Mouse (Mus musculus): ENCODE measurements around the gene Zbtb5. TPM values are rescaled to one million over a fixed set of nuclear protein-coding genes. Genes with fewer than 3 reads are reported as not detected.

The Zbtb5 gene
- polyA plus RNA-seq, 1 experiment from 2014 or later, result 5.5 TPM

DNA sequence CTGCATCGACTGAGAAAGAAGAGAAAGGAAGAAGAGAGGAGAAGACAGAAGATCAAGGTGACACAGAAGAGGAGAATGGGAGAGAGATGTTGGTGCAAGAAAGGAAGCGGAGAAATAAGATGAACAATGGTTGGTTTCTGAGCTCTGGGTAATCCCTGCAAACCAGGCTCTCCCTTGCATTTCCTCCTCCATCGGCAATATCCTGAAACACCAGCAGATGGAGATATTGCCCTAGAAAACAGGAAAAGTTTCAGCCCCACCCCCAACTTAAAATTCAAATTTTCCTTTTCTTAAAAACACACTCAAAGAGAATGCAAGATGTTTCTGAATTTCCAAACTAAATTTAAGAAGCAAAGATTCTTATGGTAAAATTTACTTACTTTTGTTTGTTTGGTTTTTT is 3.4 kb upstream of the Zbtb5 start:
- H3K27ac ChIP-seq (ENCODE audit: low read length), result no peak overlapping the region
- H3K4me1 ChIP-seq (ENCODE audit: control insufficient read depth, low read depth, low read length), result peaks cover 28% of the 10 kb centered on the region
- no peak overlapping the region for H3K4me3 ChIP-seq (ENCODE audit: low read depth, low read length)
- ATAC-seq (ENCODE audit: low read depth), result no peak
- no peak overlapping the region for H3K9ac ChIP-seq (ENCODE audit: low read depth, low read length)
- no peaks in the 10 kb centered on the region for H3K9me3 ChIP-seq (replicated peaks; ENCODE audit: control insufficient read depth, low read length)
- WGBS (ENCODE audit: insufficient replicate concordance), result 8% methylated on average over 3 of the region's 3 CpGs
- H3K36me3 ChIP-seq (ENCODE audit: control insufficient read depth, insufficient read depth), result no peaks in the 10 kb centered on the region
- no peaks in the 10 kb centered on the region for H3K27me3 ChIP-seq (ENCODE audit: control insufficient read depth, insufficient read depth, low read depth, low read length)
- H3K4me2 ChIP-seq (ENCODE audit: low read depth, low read length), result no peak overlapping the region

DNA sequence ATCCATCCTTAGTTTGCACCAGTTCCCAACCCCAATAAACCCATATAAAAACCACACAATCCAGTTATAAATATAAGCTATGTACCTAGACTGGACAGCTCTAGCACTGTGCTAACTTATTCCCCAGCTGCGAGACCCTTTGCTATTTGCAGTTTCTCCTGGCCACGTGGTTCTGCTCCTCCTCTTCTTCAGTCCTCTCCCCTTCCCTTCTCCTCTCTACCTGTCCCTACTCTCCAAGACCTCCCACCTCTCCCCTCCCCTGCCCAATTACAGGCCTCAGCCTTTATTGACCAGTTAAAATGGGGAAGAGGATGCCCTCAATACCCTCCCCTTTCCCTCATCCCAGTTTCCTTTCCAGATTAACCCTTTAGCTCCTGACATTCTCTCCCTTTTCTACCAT is 1.3 kb upstream of the Zbtb5 start:
- H3K4me2 ChIP-seq (ENCODE audit: low read depth, low read length), result peak overlapping the region; percentile 72
- no peaks in the 10 kb centered on the region for H3K36me3 ChIP-seq (ENCODE audit: control insufficient read depth, insufficient read depth)
- H3K4me1 ChIP-seq (ENCODE audit: control insufficient read depth, low read depth, low read length), result peaks cover 29% of the 10 kb centered on the region
- H3K9me3 ChIP-seq (replicated peaks; ENCODE audit: control insufficient read depth, low read length), result no peaks in the 10 kb centered on the region
- peak overlapping the region; percentile 84 for H3K9ac ChIP-seq (ENCODE audit: low read depth, low read length)
- WGBS (ENCODE audit: insufficient replicate concordance), result 3% methylated on average over 2 of the region's 2 CpGs
- H3K27ac ChIP-seq (ENCODE audit: low read length), result peak overlapping the region; percentile 98
- H3K4me3 ChIP-seq (ENCODE audit: low read depth, low read length), result peak overlapping the region; percentile 83
- no peaks in the 10 kb centered on the region for H3K27me3 ChIP-seq (ENCODE audit: control insufficient read depth, insufficient read depth, low read depth, low read length)
- ATAC-seq (ENCODE audit: low read depth), result no peak

DNA sequence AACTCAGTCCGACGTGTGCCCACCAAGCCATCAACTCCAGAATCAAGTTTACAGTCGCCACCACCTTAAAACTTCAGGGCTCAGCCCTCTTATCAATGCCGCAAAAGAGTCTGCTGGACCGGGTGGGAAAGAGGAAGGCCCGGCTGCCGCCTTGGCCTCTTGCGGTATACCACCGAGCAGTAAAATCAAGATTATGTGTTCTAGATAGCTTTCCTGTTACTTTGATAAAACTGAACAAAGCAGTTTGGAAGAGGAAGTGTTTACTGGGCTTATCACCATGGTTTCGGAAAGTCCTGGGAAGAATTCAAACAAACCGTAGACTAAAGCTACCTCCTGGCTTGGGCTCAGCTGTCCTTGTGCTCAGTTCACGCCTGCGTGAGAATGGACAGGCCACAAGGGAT is 819 bp upstream of the Zbtb5 start:
- Histone ChIP-seq H3K9me3 (replicated peaks; ENCODE audit: control insufficient read depth, low read length) (no peaks in the 10 kb centered on the region), H3K27ac (ENCODE audit: low read length) (peak overlapping the region; percentile 98), H3K4me2 (ENCODE audit: low read depth, low read length) (peak overlapping the region; percentile 72), H3K4me3 (ENCODE audit: low read depth, low read length) (peak overlapping the region; percentile 83), H3K9ac (ENCODE audit: low read depth, low read length) (peak overlapping the region; percentile 84), H3K27me3 (ENCODE audit: control insufficient read depth, insufficient read depth, low read depth, low read length) (no peaks in the 10 kb centered on the region), H3K4me1 (ENCODE audit: control insufficient read depth, low read depth, low read length) (peaks cover 26% of the 10 kb centered on the region), H3K36me3 (ENCODE audit: control insufficient read depth, insufficient read depth) (no peaks in the 10 kb centered on the region)
- WGBS (ENCODE audit: insufficient replicate concordance), result 0% methylated on average over 13 of the region's 13 CpGs
- no peak for ATAC-seq (ENCODE audit: low read depth)

DNA sequence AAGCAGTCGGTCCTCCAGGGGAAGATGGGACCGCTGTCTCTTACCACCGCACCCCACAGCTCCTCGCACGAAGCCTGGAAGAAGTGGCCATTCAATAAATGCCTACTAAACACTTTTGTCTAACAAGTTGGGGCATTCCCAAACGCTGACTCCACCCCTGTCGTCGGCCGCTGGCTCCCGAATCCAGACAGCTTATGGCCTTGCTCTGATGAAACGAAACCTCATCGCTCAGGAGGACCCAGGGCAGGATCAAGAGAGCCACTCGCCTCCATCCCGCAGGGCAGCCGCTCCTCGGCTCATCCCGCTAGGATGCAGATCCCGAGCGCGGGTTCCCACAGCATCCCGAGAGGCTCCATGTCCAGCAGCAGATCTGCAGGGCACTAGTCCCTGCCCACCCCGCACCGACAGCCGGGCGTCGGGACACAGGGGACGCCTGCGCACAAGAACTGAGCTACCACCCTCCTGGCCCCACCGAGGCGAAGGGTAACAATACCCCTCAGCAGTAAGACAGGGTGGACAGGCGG is 569 bp downstream of the Zbtb5 start:
- H3K9me3 ChIP-seq (replicated peaks; ENCODE audit: control insufficient read depth, low read length), result no peaks in the 10 kb centered on the region
- peak overlapping the region; percentile 98 for H3K27ac ChIP-seq (ENCODE audit: low read length)
- H3K4me1 ChIP-seq (ENCODE audit: control insufficient read depth, low read depth, low read length), result peaks cover 23% of the 10 kb centered on the region
- H3K4me2 ChIP-seq (ENCODE audit: low read depth, low read length), result peak overlapping the region; percentile 79
- H3K4me3 ChIP-seq (ENCODE audit: low read depth, low read length), result peak overlapping the region; percentile 95
- ATAC-seq (ENCODE audit: low read depth), result no peak
- 0% methylated on average over 31 of the region's 31 CpGs for WGBS (ENCODE audit: insufficient replicate concordance)
- peak overlapping the region; percentile 98 for H3K9ac ChIP-seq (ENCODE audit: low read depth, low read length)
- no peaks in the 10 kb centered on the region for H3K36me3 ChIP-seq (ENCODE audit: control insufficient read depth, insufficient read depth)
- H3K27me3 ChIP-seq (ENCODE audit: control insufficient read depth, insufficient read depth, low read depth, low read length), result no peaks in the 10 kb centered on the region

DNA sequence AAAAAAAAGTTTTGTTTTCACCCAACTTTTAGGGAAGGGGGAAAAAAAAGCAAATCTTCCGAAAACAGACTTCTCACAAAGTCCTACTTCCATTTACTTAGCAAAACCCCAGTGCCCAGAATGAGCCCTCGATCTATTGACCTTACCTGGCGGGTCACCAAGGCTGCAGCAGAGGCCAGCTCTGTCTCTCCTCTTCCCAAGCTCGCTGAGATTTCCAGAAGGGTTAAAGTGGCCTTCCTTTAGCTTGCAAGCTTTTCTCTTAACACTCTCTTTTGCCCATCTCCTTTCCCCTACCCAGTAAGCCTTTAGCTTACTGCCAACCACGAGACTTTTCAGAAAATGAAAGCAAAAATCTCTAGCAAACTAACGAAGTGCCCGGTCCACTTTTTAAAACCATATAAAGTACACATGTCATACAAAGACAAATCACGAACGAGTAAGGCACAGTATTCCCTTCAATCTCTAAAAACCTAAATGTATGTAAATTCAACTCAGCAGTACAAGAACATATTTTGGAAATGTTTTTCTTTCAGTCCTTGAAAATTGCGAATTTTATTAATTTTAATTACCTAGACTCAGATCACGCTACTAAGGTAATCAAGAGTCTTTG is 1.3 kb downstream of the Zbtb5 start:
- 14% methylated on average over 11 of the region's 11 CpGs for WGBS (ENCODE audit: insufficient replicate concordance)
- ATAC-seq (ENCODE audit: low read depth), result no peak
- Histone ChIP-seq H3K9me3 (replicated peaks; ENCODE audit: control insufficient read depth, low read length) (no peaks in the 10 kb centered on the region), H3K27ac (ENCODE audit: low read length) (peak overlapping the region; percentile 98), H3K4me1 (ENCODE audit: control insufficient read depth, low read depth, low read length) (peaks cover 23% of the 10 kb centered on the region), H3K4me3 (ENCODE audit: low read depth, low read length) (peak overlapping the region; percentile 95), H3K4me2 (ENCODE audit: low read depth, low read length) (peak overlapping the region; percentile 79), H3K36me3 (ENCODE audit: control insufficient read depth, insufficient read depth) (no peaks in the 10 kb centered on the region), H3K27me3 (ENCODE audit: control insufficient read depth, insufficient read depth, low read depth, low read length) (no peaks in the 10 kb centered on the region), H3K9ac (ENCODE audit: low read depth, low read length) (peak overlapping the region; percentile 98)

DNA sequence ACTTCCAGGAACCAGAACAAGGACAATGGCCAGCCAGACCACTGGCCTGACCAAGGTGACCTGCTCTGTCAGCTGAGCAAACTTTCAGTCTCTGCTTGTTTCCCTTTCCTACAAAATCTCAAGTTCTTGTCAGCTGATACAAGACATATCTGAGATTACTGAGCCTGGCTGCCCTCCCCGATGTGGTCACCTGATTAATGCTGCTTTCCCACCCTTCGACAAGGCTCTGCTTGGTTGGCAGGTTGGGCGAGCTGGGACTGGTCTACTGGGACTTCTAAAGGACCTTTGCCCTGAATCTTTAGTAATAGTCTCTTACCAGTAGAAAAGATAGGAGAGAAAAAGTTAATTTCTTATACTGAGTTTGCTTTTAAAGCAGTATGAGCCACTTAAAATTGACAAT is 6.8 kb downstream of the Zbtb5 start:
- no peak for ATAC-seq (ENCODE audit: low read depth)
- Histone ChIP-seq H3K27ac (ENCODE audit: low read length) (no peak overlapping the region), H3K4me3 (ENCODE audit: low read depth, low read length) (no peak overlapping the region), H3K4me2 (ENCODE audit: low read depth, low read length) (no peak overlapping the region), H3K27me3 (ENCODE audit: control insufficient read depth, insufficient read depth, low read depth, low read length) (no peaks in the 10 kb centered on the region), H3K36me3 (ENCODE audit: control insufficient read depth, insufficient read depth) (no peaks in the 10 kb centered on the region), H3K9ac (ENCODE audit: low read depth, low read length) (no peak overlapping the region), H3K4me1 (ENCODE audit: control insufficient read depth, low read depth, low read length) (peaks cover 10% of the 10 kb centered on the region), H3K9me3 (replicated peaks; ENCODE audit: control insufficient read depth, low read length) (no peaks in the 10 kb centered on the region)
- WGBS (ENCODE audit: insufficient replicate concordance), result 57% methylated on average over 3 of the region's 3 CpGs

DNA sequence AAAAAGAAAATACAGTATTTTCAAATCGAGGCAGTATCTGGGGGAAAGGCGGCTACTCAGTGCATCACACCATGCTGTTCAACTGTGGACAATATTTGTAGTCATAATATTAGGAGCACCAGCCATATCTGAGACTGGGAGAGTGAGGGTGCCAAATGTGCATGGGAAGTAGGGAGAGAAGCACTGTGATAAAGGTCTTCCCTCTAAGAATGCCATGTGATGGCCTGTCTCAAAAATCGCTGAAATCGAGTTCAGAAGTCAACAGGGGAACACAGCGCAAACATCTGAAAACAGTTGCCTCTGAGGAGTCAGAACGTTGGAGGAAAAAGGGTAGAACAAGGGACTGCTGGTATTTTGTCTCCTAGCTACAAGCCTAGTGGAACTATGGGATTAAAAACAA is 12.2 kb downstream of the Zbtb5 start:
- H3K4me2 ChIP-seq (ENCODE audit: low read depth, low read length), result no peak overlapping the region
- peaks cover 2% of the 10 kb centered on the region; the same call in 1 of the 2 replicates for H3K36me3 ChIP-seq (ENCODE audit: control insufficient read depth, insufficient read depth)
- no peak overlapping the region for H3K4me3 ChIP-seq (ENCODE audit: low read depth, low read length)
- no peak overlapping the region for H3K9ac ChIP-seq (ENCODE audit: low read depth, low read length)
- 67% methylated on average over 6 of the region's 6 CpGs for WGBS (ENCODE audit: insufficient replicate concordance)
- no peaks in the 10 kb centered on the region for H3K9me3 ChIP-seq (replicated peaks; ENCODE audit: control insufficient read depth, low read length)
- no peaks in the 10 kb centered on the region for H3K27me3 ChIP-seq (ENCODE audit: control insufficient read depth, insufficient read depth, low read depth, low read length)
- no peak for ATAC-seq (ENCODE audit: low read depth)
- H3K4me1 ChIP-seq (ENCODE audit: control insufficient read depth, low read depth, low read length), result peaks cover 3% of the 10 kb centered on the region
- H3K27ac ChIP-seq (ENCODE audit: low read length), result no peak overlapping the region

DNA sequence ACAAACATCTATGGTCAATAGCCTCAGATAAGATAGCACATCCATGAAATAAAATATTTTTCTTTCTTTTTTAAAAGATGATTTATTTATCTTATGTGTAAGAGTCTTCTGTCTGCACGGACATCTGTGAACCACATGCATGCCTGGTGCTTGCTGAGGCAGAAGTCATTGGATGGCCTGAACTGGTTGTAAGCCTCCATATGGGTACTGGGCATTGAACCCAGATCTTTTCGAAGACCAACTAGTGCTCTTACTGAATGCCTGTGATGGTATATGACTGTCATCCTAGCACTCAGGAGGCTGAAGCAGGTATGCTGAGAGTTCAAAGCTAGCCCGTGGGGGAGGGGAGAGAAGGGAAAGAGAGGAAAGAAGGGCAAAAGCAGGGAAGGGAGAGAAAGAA is 14.1 kb downstream of the Zbtb5 start:
- 65% methylated on average over 3 of the region's 3 CpGs for WGBS (ENCODE audit: insufficient replicate concordance)
- ATAC-seq (ENCODE audit: low read depth), result no peak
- H3K27ac ChIP-seq (ENCODE audit: low read length), result no peak overlapping the region
- no peaks in the 10 kb centered on the region for H3K9me3 ChIP-seq (replicated peaks; ENCODE audit: control insufficient read depth, low read length)
- H3K4me1 ChIP-seq (ENCODE audit: control insufficient read depth, low read depth, low read length), result peaks cover 22% of the 10 kb centered on the region
- no peak overlapping the region for H3K9ac ChIP-seq (ENCODE audit: low read depth, low read length)
- peaks cover 11% of the 10 kb centered on the region for H3K36me3 ChIP-seq (ENCODE audit: control insufficient read depth, insufficient read depth)
- H3K4me3 ChIP-seq (ENCODE audit: low read depth, low read length), result no peak overlapping the region
- no peaks in the 10 kb centered on the region for H3K27me3 ChIP-seq (ENCODE audit: control insufficient read depth, insufficient read depth, low read depth, low read length)
- no peak overlapping the region for H3K4me2 ChIP-seq (ENCODE audit: low read depth, low read length)

DNA sequence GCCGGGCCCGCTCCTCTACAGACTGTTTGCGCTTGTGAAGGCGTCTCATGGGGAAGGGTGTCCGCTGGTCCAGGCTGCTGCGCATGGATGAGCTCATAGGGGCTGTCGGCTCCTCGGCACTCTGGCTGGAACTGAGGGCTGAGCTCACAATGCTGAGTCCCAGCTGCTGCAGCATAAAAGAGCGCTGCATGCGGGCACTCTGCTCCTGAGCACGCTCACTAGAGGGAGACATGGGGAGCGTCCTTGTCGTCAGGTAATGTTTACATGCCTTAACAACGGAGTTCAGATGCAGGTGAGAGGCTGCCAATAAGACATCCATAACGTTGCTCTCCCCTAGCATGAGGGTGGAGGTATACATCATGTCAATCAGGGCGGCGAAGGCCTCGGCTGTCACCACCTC is 17.4 kb downstream of the Zbtb5 start:
- 86% methylated on average over 18 of the region's 18 CpGs for WGBS (ENCODE audit: insufficient replicate concordance)
- Histone ChIP-seq H3K9ac (ENCODE audit: low read depth, low read length) (no peak overlapping the region), H3K36me3 (ENCODE audit: control insufficient read depth, insufficient read depth) (peaks cover 17% of the 10 kb centered on the region), H3K27me3 (ENCODE audit: control insufficient read depth, insufficient read depth, low read depth, low read length) (no peaks in the 10 kb centered on the region), H3K4me3 (ENCODE audit: low read depth, low read length) (no peak overlapping the region), H3K4me1 (ENCODE audit: control insufficient read depth, low read depth, low read length) (peaks cover 22% of the 10 kb centered on the region), H3K4me2 (ENCODE audit: low read depth, low read length) (no peak overlapping the region), H3K9me3 (replicated peaks; ENCODE audit: control insufficient read depth, low read length) (no peaks in the 10 kb centered on the region), H3K27ac (ENCODE audit: low read length) (peak overlapping the region; percentile 80; the same call in 1 of the 2 replicates)
- no peak for ATAC-seq (ENCODE audit: low read depth)
